Mouse (Mus musculus) hindbrain, postnatal 0 days (tissue): ENCODE data around the gene Tmem115. TPM values are rescaled to one million over a fixed set of nuclear protein-coding genes. Genes with fewer than 3 reads are reported as not detected.

ENCODE experiments used
- ATAC-seq: fragments of 200-750 bp; cut with Nextera tagmentation; 2 replicates; pipeline ENCODE4 v1.8.0; 2017; ENCODE audit warnings: mild to moderate bottlenecking, moderate TSS enrichment, moderate library complexity
- DNase-seq: peaks from one replicate; pipeline ENCODE4 v3.0.0-alpha.2; 2015; ENCODE audit warnings: low spot score
- H3K27ac ChIP-seq: fragments of 300-500 bp; sonication (generic); 2 replicates; pipeline ENCODE4 v1.5.1; 2014; ENCODE audit warnings: mild to moderate bottlenecking
- H3K27me3 ChIP-seq: fragments of 300-500 bp; sonication (generic); 2 replicates; pipeline ENCODE4 v1.6.1; 2014; ENCODE audit warnings: low read length, mixed read lengths; ENCODE audit not compliant: insufficient read depth
- H3K36me3 ChIP-seq: fragments of 300-500 bp; sonication (generic); 2 replicates; pipeline ENCODE4 v1.6.1; 2014; ENCODE audit warnings: low read length, mixed read lengths; ENCODE audit not compliant: insufficient read depth
- H3K4me1 ChIP-seq: fragments of 300-500 bp; sonication (generic); 2 replicates; pipeline ENCODE4 v1.6.1; 2014; ENCODE audit warnings: antibody characterized with exemption, low read length, mixed read lengths; ENCODE audit not compliant: insufficient read depth
- H3K4me2 ChIP-seq: fragments of 300-500 bp; sonication (generic); 2 replicates; pipeline ENCODE4 v1.6.1; 2014; ENCODE audit warnings: low read depth, mild to moderate bottlenecking, low read length, moderate library complexity, mixed read lengths
- H3K4me3 ChIP-seq: fragments of 300-500 bp; sonication (generic); 2 replicates; pipeline ENCODE4 v1.5.1; 2014; ENCODE audit warnings: low read length
- H3K9ac ChIP-seq: fragments of 300-500 bp; sonication (generic); replicated peaks from 2 replicates; pipeline ENCODE4 v1.6.1; 2014; ENCODE audit warnings: mild to moderate bottlenecking, low read length, moderate library complexity, mixed read lengths
- H3K9me3 ChIP-seq: fragments of 300-500 bp; sonication (generic); 2 replicates; pipeline ENCODE4 v1.6.1; 2016; ENCODE audit warnings: low read length, mixed read lengths
- CTCF ChIP-seq: IDR thresholded peaks from 2 replicates; pipeline ENCODE4 v1.5.1; 2016; ENCODE audit warnings: antibody characterized with exemption, control low read depth, low read depth
- WGBS: fragments of 180-500 bp; shearing (Covaris S2); extraction: QIAGEN DNeasy Blood & Tissue Kit; methylation state at CpG from one replicate; pipeline ENCODE4 v1.1.7; 2014; 5-methylcytosine and 5-hydroxymethylcytosine counted together
- polyA plus RNA-seq: library from polyadenylated mRNA; unstranded; fragments of >200 nt; fragmentation: Nextera tagmentation; extraction: Ambion mirVana; gene quantifications from 2 replicates; pipeline ENCODE4 v1.2.1, GENCODE M21; 2015
- total RNA-seq: library from RNA; depleted of rRNA; stranded (reverse); fragments of >200 nt; gene quantifications from 2 replicates; pipeline ENCODE4 v1.2.3, GENCODE M21; 2014

The Tmem115 gene
- total and polyA plus RNA-seq, 2 experiments from 2014 or later: 52.3 to 72.6 TPM

DNA sequence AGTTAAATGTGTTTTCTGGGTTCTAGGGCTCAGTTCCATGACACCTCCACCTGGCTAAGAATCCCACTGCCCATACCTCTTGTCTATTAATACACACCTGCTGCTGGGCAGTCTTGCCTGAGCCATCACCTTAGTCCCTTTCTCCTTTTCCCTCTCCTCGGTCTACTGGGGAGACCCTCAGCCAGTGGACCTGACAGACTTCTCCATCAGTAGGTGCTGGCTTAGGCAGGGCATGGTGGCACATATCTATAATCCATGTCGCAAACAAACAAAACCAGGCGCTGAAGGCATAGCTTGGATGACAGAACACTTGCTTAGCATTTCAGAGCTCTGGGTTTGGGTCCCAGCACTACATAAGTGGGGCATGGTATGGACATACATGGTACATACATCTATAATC, 5.0 kb downstream of the Tmem115 start:
- Histone ChIP-seq H3K4me3 (no peak overlapping the region), H3K27me3 (no peaks in the 10 kb centered on the region), H3K9ac (no peak overlapping the region), H3K9me3 (no peaks in the 10 kb centered on the region), H3K4me1 (peaks cover 39% of the 10 kb centered on the region), H3K36me3 (peaks cover 18% of the 10 kb centered on the region; the same call in 1 of the 2 replicates), H3K27ac (no peak overlapping the region), H3K4me2 (no peak overlapping the region)
- DNase-seq: no peak
- TF ChIP-seq CTCF: no peak
- no peak for ATAC-seq
- WGBS: 91% methylated on average over 3 of the region's 3 CpGs

DNA sequence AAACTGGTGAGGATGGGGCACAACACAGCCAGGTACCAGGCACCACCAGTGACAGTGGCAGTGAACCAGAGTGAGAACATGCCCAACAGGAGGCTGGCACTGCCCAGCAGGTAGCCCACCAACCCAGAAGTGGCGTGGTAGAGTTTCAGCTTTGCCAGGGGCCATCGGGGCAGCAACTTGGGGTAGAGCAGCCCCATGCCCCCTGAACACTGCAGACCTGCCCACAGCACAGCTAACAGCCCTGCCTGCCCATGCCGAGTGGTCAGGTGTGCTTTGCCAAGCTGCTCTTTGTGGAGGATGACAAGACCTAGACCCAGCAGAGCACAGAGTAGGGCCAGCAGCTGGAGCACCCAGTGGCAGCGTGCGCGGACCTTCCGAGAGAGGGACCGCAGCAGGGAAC, 6.2 kb downstream of the Tmem115 start:
- H3K4me2 ChIP-seq: no peak overlapping the region
- DNase-seq (no peak), ATAC-seq (no peak)
- H3K4me3 ChIP-seq: no peak overlapping the region
- H3K27me3 ChIP-seq: no peaks in the 10 kb centered on the region
- H3K9ac ChIP-seq: no peak overlapping the region
- no peak for TF ChIP-seq CTCF
- 93% methylated on average over 8 of the region's 8 CpGs for WGBS
- no peak overlapping the region for H3K27ac ChIP-seq
- H3K36me3 ChIP-seq: peaks cover 18% of the 10 kb centered on the region; the same call in 1 of the 2 replicates
- no peaks in the 10 kb centered on the region for H3K9me3 ChIP-seq
- peaks cover 38% of the 10 kb centered on the region for H3K4me1 ChIP-seq

DNA sequence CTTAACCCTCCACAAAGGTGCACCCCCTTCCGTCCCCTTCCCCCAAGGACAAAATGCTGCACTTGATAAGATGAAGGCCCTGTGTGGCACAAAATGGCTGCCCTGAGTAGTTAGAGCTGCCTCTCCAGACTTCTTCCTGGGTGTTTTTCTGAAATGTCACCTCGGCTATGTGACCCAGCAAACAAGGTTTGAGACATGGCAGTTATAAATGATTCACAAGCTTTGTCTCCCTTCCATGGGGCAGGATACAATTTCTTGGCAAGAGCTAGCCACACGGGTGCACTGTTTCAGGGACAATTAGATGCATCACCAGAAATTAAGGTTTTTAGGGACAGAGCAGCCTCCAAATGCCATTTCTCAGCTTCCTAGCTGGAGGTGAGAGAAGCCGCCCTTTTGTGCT, 6.7 kb downstream of the Tmem115 start:
- DNase-seq: no peak
- no peak for TF ChIP-seq CTCF
- no peaks in the 10 kb centered on the region for H3K9me3 ChIP-seq
- no peaks in the 10 kb centered on the region for H3K27me3 ChIP-seq
- no peak for ATAC-seq
- H3K4me1 ChIP-seq: peaks cover 35% of the 10 kb centered on the region
- H3K27ac ChIP-seq: no peak overlapping the region
- WGBS: 65% methylated on average over 4 of the region's 4 CpGs
- H3K4me2 ChIP-seq: peak overlapping the region; percentile 95; the same call in 1 of the 2 replicates
- no peak overlapping the region for H3K4me3 ChIP-seq
- H3K36me3 ChIP-seq: peaks cover 18% of the 10 kb centered on the region; the same call in 1 of the 2 replicates
- H3K9ac ChIP-seq: peak overlapping the region; percentile 40; the same call in 1 of the 2 replicates

DNA sequence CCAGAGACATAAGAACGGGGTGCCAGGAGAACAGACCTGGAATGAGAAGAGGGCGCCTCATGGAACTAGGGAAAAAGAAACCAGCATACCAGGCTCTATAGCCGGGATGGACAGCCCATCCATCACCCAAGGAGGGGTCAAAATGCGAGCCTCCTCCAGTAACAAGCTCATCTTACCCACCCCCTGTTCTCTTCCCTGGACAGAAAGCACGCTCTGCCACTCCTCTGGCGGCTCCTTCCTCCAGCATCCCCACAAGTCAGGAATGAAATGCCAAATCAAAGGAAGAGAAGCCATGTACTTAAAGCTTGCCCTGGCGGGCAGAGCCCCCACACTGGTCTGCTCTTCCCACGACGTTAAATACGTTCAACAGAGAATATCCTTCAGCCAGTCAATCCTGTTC, 7.3 kb downstream of the Tmem115 start:
- Histone ChIP-seq H3K9ac (peak overlapping the region; percentile 40), H3K4me1 (peaks cover 29% of the 10 kb centered on the region), H3K9me3 (no peaks in the 10 kb centered on the region), H3K27ac (0 out of 2 replicates have a peak overlapping the region, but pooled peaks have one; percentile 69), H3K27me3 (no peaks in the 10 kb centered on the region), H3K4me3 (peak overlapping the region; percentile 63), H3K4me2 (peak overlapping the region; percentile 95), H3K36me3 (peaks cover 18% of the 10 kb centered on the region; the same call in 1 of the 2 replicates)
- TF ChIP-seq CTCF: no peak
- ATAC-seq (no peak), DNase-seq (no peak)
- 33% methylated on average over 10 of the region's 10 CpGs for WGBS

DNA sequence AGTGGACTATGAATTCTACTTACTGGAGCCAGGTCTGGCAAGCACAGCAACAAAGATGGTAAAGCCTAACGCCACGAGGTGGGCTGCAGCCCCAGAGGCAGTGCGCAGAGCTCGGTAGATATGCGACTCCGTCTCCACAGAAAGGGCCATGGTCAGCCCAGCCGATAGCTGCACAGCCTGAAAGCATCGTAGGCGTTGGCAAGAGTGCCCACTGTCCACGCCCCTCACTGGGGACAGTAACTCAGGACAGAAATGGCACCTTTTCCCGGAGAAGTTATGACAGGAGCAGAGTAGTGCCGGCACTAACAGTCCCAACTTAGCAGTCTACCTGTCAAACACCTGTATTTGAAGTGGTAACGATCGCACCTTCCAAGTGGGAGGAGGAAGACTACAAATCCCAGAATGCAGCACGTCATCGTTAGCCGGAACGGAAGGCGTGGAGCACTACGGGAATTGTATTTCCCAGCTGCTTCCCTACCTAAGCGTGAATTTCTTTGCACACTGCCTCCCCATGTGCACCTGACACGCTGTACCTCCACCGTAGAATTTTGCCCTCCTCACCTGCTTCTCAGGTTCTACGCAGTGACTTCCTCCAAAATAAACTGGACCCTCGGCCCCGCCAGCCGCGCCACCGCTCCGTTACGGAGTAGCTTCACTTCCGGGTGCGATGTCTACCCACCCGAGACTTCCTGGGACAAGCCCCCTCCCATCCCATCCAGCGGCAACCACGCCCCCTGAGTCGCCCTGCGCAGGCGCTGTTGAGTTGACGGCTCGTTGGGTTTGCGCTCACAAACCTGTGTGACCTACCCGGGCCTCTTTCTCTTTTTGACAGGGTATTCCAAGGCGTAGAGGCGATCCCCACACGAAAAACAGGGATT, 8.0 kb downstream of the Tmem115 start, which contains the start of the genes Cyb561d2 and Nprl2:
Gene Cyb561d2 (minus strand): TSS at position 720 of the 878 bp plus-strand sequence.
Gene Nprl2 (plus strand): TSS at position 753 of the 878 bp plus-strand sequence.
- Histone ChIP-seq H3K9me3 (no peaks in the 10 kb centered on the region), H3K27me3 (no peaks in the 10 kb centered on the region), H3K4me3 (peak within 1 kb of the TSS; percentile 63), H3K9ac (peak within 1 kb of the TSS; percentile 40), H3K4me2 (peak within 1 kb of the TSS; percentile 95), H3K27ac (peak within 1 kb of the TSS; percentile 69), H3K36me3 (peaks cover 18% of the 10 kb centered on the region; the same call in 1 of the 2 replicates), H3K4me1 (peaks cover 24% of the 10 kb centered on the region; the same call in 1 of the 2 replicates)
- DNase-seq (peak; percentile 96), ATAC-seq (peak; percentile 91)
- TF ChIP-seq CTCF: 0 out of 2 replicates have a peak, but pooled peaks have one; percentile 4
- WGBS: under 1% methylated on average over 46 of the region's 46 CpGs

DNA sequence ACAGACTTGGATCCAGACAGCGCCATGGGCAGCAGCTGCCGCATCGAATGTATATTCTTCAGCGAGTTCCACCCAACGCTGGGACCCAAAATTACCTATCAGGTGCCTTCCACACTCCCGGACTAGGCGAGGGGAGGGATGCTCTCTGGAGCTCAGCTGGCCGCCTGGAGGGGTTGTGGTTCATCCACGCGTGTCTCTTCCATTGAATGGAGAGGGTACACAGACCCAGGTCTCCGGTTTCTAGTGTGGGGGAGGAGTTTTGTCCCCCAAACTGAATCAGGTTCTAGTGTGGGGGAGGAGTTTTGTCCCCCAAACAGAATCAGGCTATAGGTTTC, 8.6 kb downstream of the Tmem115 start:
- peak overlapping the region; percentile 95 for H3K4me2 ChIP-seq
- H3K27me3 ChIP-seq: no peaks in the 10 kb centered on the region
- no peaks in the 10 kb centered on the region for H3K9me3 ChIP-seq
- no peak for DNase-seq
- peaks cover 24% of the 10 kb centered on the region for H3K4me1 ChIP-seq
- WGBS: 3% methylated on average over 11 of the region's 11 CpGs
- peak overlapping the region; percentile 69 for H3K27ac ChIP-seq
- H3K36me3 ChIP-seq: peaks cover 18% of the 10 kb centered on the region; the same call in 1 of the 2 replicates
- peak overlapping the region; percentile 40 for H3K9ac ChIP-seq
- TF ChIP-seq CTCF: no peak
- ATAC-seq: peak; percentile 12; the same call in 1 of the 2 replicates
- H3K4me3 ChIP-seq: peak overlapping the region; percentile 63
